Mouse (Mus musculus) embryo, embryonic 10.5 days (tissue): Measurements from ENCODE around the gene 1600014C23Rik.

ENCODE experiments used
- DNase-seq: peaks from one replicate; pipeline ENCODE4 v3.0.0-alpha.2; 2015; ENCODE audit warnings: low spot score

The 1600014C23Rik gene

GRCm38 (mm10) chr17:45733735-45734301 lies at the start of gene 1600014C23Rik:
1600014C23Rik (minus strand) TSS chr17:45733844.
- peak; percentile 53 for DNase-seq

- DNase-seq: no peak
Observed at GRCm38 (mm10) chr17:45778446-45778845, 44.8 kb upstream of the 1600014C23Rik start.

- DNase-seq: no peak
Observed at GRCm38 (mm10) chr17:45777431-45777830, 43.8 kb upstream of the 1600014C23Rik start.

- no peak for DNase-seq
Observed at GRCm38 (mm10) chr17:45776185-45776584, 42.5 kb upstream of the 1600014C23Rik start.

- no peak for DNase-seq
Observed at GRCm38 (mm10) chr17:45775468-45775867, 41.8 kb upstream of the 1600014C23Rik start.

GRCm38 (mm10) chr17:45772566-45772965 lies 38.9 kb upstream of the 1600014C23Rik start:
- no peak for DNase-seq

GRCm38 (mm10) chr17:45772096-45772495 lies 38.5 kb upstream of the 1600014C23Rik start:
- no peak for DNase-seq

GRCm38 (mm10) chr17:45770441-45770840 lies 36.8 kb upstream of the 1600014C23Rik start:
- no peak for DNase-seq

GRCm38 (mm10) chr17:45769821-45770220 lies 36.2 kb upstream of the 1600014C23Rik start:
- no peak for DNase-seq

GRCm38 (mm10) chr17:45767536-45768146 lies 34.0 kb upstream of the 1600014C23Rik start:
- no peak for DNase-seq

GRCm38 (mm10) chr17:45766735-45767535 lies 33.3 kb upstream of the 1600014C23Rik start:
- peak; percentile 87 for DNase-seq

GRCm38 (mm10) chr17:45765914-45766313 lies 32.3 kb upstream of the 1600014C23Rik start:
- no peak for DNase-seq

- DNase-seq: no peak
Observed at GRCm38 (mm10) chr17:45763188-45763587, 29.5 kb upstream of the 1600014C23Rik start.

GRCm38 (mm10) chr17:45761902-45762301 lies 28.3 kb upstream of the 1600014C23Rik start:
- no peak for DNase-seq

GRCm38 (mm10) chr17:45760965-45761645 lies 27.5 kb upstream of the 1600014C23Rik start:
- no peak for DNase-seq

GRCm38 (mm10) chr17:45759751-45760150 lies 26.1 kb upstream of the 1600014C23Rik start:
- DNase-seq: no peak

GRCm38 (mm10) chr17:45758808-45759207 lies 25.2 kb upstream of the 1600014C23Rik start:
- no peak for DNase-seq

- no peak for DNase-seq
Observed at GRCm38 (mm10) chr17:45757932-45758331, 24.3 kb upstream of the 1600014C23Rik start.

GRCm38 (mm10) chr17:45756831-45757230 lies 23.2 kb upstream of the 1600014C23Rik start:
- no peak for DNase-seq

GRCm38 (mm10) chr17:45756391-45756790 lies 22.7 kb upstream of the 1600014C23Rik start:
- DNase-seq: no peak

- no peak for DNase-seq
Observed at GRCm38 (mm10) chr17:45754186-45754862, 20.7 kb upstream of the 1600014C23Rik start.

GRCm38 (mm10) chr17:45752678-45753077 lies 19.0 kb upstream of the 1600014C23Rik start:
- peak; percentile 76 for DNase-seq
